Mouse (Mus musculus) small intestine, adult 2 months (tissue): Measurements from ENCODE around the gene Sfrp4. TPM values are rescaled to one million over a fixed set of nuclear protein-coding genes. Genes with fewer than 3 reads are reported as not detected.

Source experiments
- H3K27ac ChIP-seq: fragments of 200-500 bp; 2 replicates; pipeline ENCODE4 v1.5.1; 2012; ENCODE audit warnings: low read depth, low read length, control low read depth, inconsistent platforms; ENCODE audit not compliant: insufficient read depth
- H3K27me3 ChIP-seq: fragments of 200-500 bp; 2 replicates; pipeline ENCODE4 v1.6.1; 2012; ENCODE audit warnings: mild to moderate bottlenecking, moderate library complexity, low read length, inconsistent platforms; ENCODE audit not compliant: control insufficient read depth, insufficient read depth
- H3K36me3 ChIP-seq: fragments of 200-500 bp; 2 replicates; pipeline ENCODE4 v1.6.1; 2012; ENCODE audit warnings: mild to moderate bottlenecking, low read length, control low read depth, inconsistent platforms; ENCODE audit not compliant: control insufficient read depth, insufficient read depth
- H3K4me1 ChIP-seq: fragments of 200-500 bp; 2 replicates; pipeline ENCODE4 v1.6.1; 2012; ENCODE audit warnings: low read length, inconsistent platforms, mixed read lengths; ENCODE audit not compliant: control insufficient read depth, insufficient read depth, insufficient read length
- H3K4me3 ChIP-seq: fragments of 200-500 bp; 2 replicates; pipeline ENCODE4 v1.5.1; 2012; ENCODE audit warnings: low read depth, mild to moderate bottlenecking, control low read depth, inconsistent platforms, low read length, moderate library complexity
- CTCF ChIP-seq: fragments of 200-500 bp; IDR thresholded peaks from 2 replicates; pipeline ENCODE4 v1.5.1; 2012; ENCODE audit warnings: low read depth, mild to moderate bottlenecking, control low read depth, inconsistent platforms, low read length, moderate library complexity, mixed read lengths; ENCODE audit not compliant: insufficient replicate concordance, insufficient read length; ENCODE audit errors: extremely low read depth
- POLR2A ChIP-seq: fragments of 200-500 bp; IDR thresholded peaks from 2 replicates; pipeline ENCODE4 v1.6.1; 2012; ENCODE audit warnings: low read depth, mild to moderate bottlenecking, control low read depth, inconsistent platforms, low read length, moderate library complexity
- WGBS: fragments of 180-500 bp; shearing (Covaris S2); methylation state at CpG from one replicate; pipeline ENCODE4 v1.1.7; 2018; 5-methylcytosine and 5-hydroxymethylcytosine counted together
- polyA plus RNA-seq: library from polyadenylated mRNA; depleted of rRNA; stranded (reverse); fragments of >200 nt; gene quantifications from 2 replicates; pipeline ENCODE4 v1.2.3, GENCODE M21; 2012

Gene Sfrp4
- polyA plus RNA-seq, 1 experiment: 0.11 TPM

- TF ChIP-seq CTCF: no peak
- TF ChIP-seq POLR2A: no peak
- H3K4me1 ChIP-seq: no peaks in the 10 kb centered on the region
- 27% methylated on average over 1 of the region's 1 CpGs for WGBS
- H3K4me3 ChIP-seq: no peak overlapping the region
- no peak overlapping the region for H3K27ac ChIP-seq
- H3K36me3 ChIP-seq: no peaks in the 10 kb centered on the region
- H3K27me3 ChIP-seq: no peaks in the 10 kb centered on the region
Observed at GRCm38 (mm10) chr13:19603719-19604118, 19.2 kb upstream of the Sfrp4 start.

DNA sequence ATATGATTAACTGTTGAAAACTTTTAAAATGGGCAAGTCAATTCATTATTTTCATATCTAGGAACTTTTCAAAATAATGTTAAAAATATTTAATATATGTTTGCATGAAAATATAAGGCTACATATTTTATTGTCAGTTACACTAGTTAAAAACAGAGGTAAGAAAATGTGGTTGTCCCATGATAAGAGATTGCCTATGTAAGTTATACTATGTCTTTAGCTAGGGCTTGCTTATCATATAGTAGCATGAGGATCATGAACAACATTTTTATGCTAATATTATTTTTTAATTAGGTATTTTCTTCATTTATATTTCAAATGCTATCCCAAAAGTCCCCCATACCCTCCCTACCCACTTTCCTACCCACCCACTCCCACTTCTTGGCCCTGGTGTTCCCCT lies 18.0 kb upstream of the Sfrp4 start:
- no peaks in the 10 kb centered on the region for H3K27me3 ChIP-seq
- no peak overlapping the region for H3K27ac ChIP-seq
- TF ChIP-seq CTCF (no peak), POLR2A (no peak)
- H3K36me3 ChIP-seq: no peaks in the 10 kb centered on the region
- no peaks in the 10 kb centered on the region for H3K4me1 ChIP-seq
- no peak overlapping the region for H3K4me3 ChIP-seq

DNA sequence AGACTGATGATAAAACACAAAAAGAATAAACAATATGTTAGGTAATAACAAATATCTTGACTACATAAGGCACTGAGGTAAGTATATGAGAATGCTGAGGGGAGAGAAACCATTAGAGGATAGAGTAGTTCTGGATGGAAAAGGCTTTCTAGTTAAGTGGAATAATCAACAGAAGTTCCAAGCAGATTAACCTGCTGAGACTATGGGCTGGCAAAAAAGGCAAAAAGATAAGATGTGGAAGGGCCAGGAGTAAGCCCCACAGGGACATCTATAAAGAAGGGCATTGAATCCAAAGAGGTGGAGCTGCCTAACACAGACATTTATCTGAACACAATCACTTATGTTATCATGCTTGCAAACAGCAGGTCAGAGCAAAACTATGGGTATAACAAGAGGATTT lies 14.8 kb upstream of the Sfrp4 start:
- Histone ChIP-seq H3K4me3 (no peak overlapping the region), H3K27ac (no peak overlapping the region), H3K4me1 (no peaks in the 10 kb centered on the region), H3K36me3 (no peaks in the 10 kb centered on the region), H3K27me3 (no peaks in the 10 kb centered on the region)
- TF ChIP-seq CTCF (no peak), POLR2A (no peak)

- Histone ChIP-seq H3K27ac (no peak overlapping the region), H3K4me1 (no peaks in the 10 kb centered on the region), H3K27me3 (no peaks in the 10 kb centered on the region), H3K36me3 (no peaks in the 10 kb centered on the region), H3K4me3 (no peak overlapping the region)
- WGBS: 92% methylated on average over 1 of the region's 1 CpGs
- TF ChIP-seq POLR2A (no peak), CTCF (no peak)
Observed at GRCm38 (mm10) chr13:19612348-19612747, 10.6 kb upstream of the Sfrp4 start.

DNA sequence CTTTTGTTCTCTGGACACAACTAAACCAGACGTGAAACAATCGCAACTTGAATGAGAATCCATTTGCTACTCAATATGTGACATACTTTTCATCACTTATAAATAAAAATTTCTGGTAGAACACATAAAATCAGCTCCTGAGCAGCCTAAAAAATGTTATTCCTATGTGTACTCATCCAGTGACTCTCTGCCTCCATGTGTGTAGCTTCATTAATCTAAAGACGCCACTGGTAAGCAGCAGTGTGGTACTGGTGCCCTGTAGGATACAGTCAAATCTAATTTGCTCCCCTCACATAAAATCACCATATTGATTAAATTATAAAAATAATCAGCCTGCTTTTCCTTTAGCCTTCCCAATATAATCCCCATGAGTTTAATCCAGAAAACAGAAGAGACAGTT lies 9.9 kb upstream of the Sfrp4 start:
- Histone ChIP-seq H3K27me3 (no peaks in the 10 kb centered on the region), H3K4me3 (no peak overlapping the region), H3K4me1 (no peaks in the 10 kb centered on the region), H3K27ac (no peak overlapping the region), H3K36me3 (no peaks in the 10 kb centered on the region)
- TF ChIP-seq CTCF (no peak), POLR2A (no peak)
- WGBS: 91% methylated on average over 3 of the region's 3 CpGs

DNA sequence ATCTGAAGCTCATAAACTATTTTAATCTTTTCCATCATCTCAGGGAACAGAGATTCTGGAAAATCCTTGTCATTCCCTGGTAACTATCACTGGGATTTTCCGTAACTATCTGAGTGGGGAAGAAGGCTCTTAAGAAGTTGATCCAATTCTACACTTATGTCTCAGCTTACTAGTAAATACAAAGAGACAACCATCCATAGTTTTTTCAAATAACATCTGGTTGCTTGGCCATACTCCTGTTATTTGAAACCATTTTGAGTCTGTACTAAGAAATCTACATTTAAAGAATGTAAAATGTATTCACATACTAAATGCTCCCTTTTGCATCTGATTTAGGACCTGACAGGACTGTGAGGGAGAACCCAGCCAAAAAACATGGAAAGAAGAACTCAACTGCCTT lies 9.5 kb upstream of the Sfrp4 start:
- Histone ChIP-seq H3K36me3 (no peaks in the 10 kb centered on the region), H3K4me1 (no peaks in the 10 kb centered on the region), H3K27ac (no peak overlapping the region), H3K4me3 (no peak overlapping the region), H3K27me3 (no peaks in the 10 kb centered on the region)
- TF ChIP-seq CTCF (no peak), POLR2A (no peak)
- WGBS: 80% methylated on average over 1 of the region's 1 CpGs

DNA sequence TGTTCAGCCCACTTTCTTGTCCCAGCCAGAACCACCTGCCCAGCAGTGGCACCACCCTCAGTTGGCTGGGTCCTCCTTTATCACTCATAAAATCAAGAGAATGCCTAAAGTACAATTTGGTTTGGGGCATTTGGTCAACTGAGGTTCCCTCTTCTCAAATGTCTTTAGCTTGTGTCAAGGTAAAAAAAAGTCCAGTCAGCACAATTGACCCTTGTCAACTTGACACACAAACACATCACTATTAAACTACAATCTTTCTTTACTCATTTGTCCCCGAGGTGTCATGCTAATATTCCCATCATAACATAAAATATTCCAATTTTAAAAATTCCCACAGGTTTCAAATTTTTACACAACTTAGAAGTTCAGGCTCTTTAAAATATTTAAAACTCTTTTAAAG lies 8.6 kb upstream of the Sfrp4 start:
- 77% methylated on average over 1 of the region's 1 CpGs for WGBS
- Histone ChIP-seq H3K36me3 (no peaks in the 10 kb centered on the region), H3K4me1 (peaks cover 5% of the 10 kb centered on the region), H3K27me3 (no peaks in the 10 kb centered on the region), H3K4me3 (no peak overlapping the region), H3K27ac (no peak overlapping the region)
- TF ChIP-seq CTCF: no peak
- no peak for TF ChIP-seq POLR2A

- no peak overlapping the region for H3K4me3 ChIP-seq
- no peaks in the 10 kb centered on the region for H3K36me3 ChIP-seq
- H3K4me1 ChIP-seq: peaks cover 8% of the 10 kb centered on the region
- peaks cover 7% of the 10 kb centered on the region; the same call in 1 of the 2 replicates for H3K27me3 ChIP-seq
- no peak overlapping the region for H3K27ac ChIP-seq
- TF ChIP-seq CTCF (no peak), POLR2A (no peak)
- WGBS: 97% methylated on average over 4 of the region's 4 CpGs
Observed at GRCm38 (mm10) chr13:19618081-19618480, 4.8 kb upstream of the Sfrp4 start.
